Mouse (Mus musculus): ENCODE results near the gene Ddx56. TPM values are rescaled to one million over a fixed set of nuclear protein-coding genes. Genes with fewer than 3 reads are reported as not detected.

The Ddx56 gene
- total and polyA plus RNA-seq, 2 experiments from 2014 or later, result 65.6 to 79.4 TPM

DNA sequence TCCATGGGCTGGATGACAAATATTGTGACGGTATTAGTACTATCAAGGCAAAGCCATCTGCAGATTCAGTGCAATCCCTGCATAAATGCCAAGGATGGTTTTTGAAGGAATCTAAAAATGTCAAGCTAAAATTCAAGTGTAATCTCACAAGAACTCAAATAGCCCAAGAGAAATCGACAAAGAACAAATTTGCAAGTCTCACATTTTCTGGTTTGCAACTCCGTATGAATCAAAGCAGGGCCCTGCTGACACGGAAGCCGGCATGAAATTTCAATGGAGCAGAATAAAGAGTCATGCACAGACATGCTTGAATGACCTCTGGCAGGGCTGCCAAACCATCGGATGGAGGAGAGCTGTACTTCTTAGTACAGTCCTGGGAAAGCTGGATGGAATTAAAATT, 47.6 kb downstream of the Ddx56 start:
- H3K4me3 ChIP-seq (ENCODE audit: low read length), result no peak overlapping the region
- no peaks in the 10 kb centered on the region for H3K9me3 ChIP-seq (ENCODE audit: low read length)
- no peaks in the 10 kb centered on the region for H3K27me3 ChIP-seq (ENCODE audit: insufficient read depth, low read length)
- TF ChIP-seq CTCF (IDR thresholded peaks at IDR 0.05; ENCODE audit: low read depth), result no peak
- H3K27ac ChIP-seq, result no peak overlapping the region
- no peak for ATAC-seq
- no peak overlapping the region for H3K9ac ChIP-seq (replicated peaks; ENCODE audit: low read length)
- DNase-seq (ENCODE audit: low spot score), result peak; percentile 9
- no peaks in the 10 kb centered on the region for H3K4me1 ChIP-seq (ENCODE audit: insufficient read depth, low read length)
- H3K36me3 ChIP-seq (ENCODE audit: insufficient read depth, low read length), result no peaks in the 10 kb centered on the region
- H3K4me2 ChIP-seq (ENCODE audit: low read depth, low read length), result no peak overlapping the region
- 58% methylated on average over 6 of the region's 6 CpGs for WGBS

DNA sequence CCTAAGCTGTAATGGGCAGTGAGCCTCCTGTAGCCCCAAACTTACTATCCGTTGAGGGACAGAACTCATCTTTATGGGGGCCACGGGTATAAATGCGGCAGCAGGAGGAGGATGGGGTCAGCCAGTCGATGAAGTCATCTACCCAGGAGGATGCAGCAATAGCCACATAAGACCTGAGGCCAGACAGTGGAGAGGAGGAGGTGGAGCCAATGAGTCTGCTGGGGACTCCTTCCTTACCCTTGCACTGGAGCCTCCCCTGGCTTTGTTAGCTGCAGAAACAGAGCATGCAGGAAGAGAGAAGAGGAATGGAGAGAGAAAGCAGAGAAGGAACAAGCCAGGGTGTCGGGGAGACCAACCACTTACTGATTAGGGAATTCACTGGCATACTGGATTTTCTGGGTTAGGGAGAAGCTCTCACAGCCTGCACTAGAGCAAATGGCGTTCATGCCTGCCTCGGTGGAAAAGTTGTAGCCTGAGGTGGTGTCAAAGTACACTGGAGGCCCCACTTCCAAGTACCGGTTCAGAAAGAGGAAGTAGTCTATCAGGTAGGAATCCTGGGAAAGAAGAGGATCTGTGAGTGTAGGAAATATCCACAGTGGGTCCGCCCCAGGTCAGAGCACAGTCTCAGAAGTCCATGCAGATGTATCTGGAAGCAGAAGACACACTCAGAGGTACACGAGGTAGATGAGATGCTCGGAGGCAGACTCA, 49.2 kb downstream of the Ddx56 start:
- H3K27me3 ChIP-seq (ENCODE audit: insufficient read depth, low read length), result no peaks in the 10 kb centered on the region
- 84% methylated on average over 11 of the region's 11 CpGs for WGBS
- no peaks in the 10 kb centered on the region for H3K4me1 ChIP-seq (ENCODE audit: insufficient read depth, low read length)
- no peak overlapping the region for H3K9ac ChIP-seq (replicated peaks; ENCODE audit: low read length)
- H3K36me3 ChIP-seq (ENCODE audit: insufficient read depth, low read length), result no peaks in the 10 kb centered on the region
- no peaks in the 10 kb centered on the region for H3K9me3 ChIP-seq (ENCODE audit: low read length)
- no peak for TF ChIP-seq CTCF (IDR thresholded peaks at IDR 0.05; ENCODE audit: low read depth)
- ATAC-seq, result no peak
- no peak overlapping the region for H3K4me3 ChIP-seq (ENCODE audit: low read length)
- no peak overlapping the region for H3K27ac ChIP-seq
- no peak for DNase-seq (ENCODE audit: low spot score)
- no peak overlapping the region for H3K4me2 ChIP-seq (ENCODE audit: low read depth, low read length)

DNA sequence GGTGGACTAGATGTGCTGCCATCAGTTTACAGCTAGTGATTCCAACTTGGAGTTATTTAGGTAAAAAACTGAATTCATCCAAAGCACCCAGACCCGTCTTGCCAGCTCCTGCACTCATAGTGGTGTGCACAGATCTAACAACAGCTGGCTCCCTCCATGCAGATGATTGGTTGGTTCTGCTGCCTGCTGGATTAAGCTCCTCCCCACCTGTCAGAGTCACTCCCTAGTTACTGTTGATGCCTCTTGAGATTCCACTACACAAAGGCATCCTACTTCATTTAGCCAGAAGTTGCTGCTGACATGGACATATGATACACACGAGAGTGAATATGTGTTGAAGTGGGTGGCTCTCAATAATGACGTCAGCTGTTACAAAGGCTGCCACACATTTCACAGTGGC, 50.7 kb downstream of the Ddx56 start:
- Histone ChIP-seq H3K27me3 (ENCODE audit: insufficient read depth, low read length) (no peaks in the 10 kb centered on the region), H3K9ac (replicated peaks; ENCODE audit: low read length) (no peak overlapping the region), H3K4me2 (ENCODE audit: low read depth, low read length) (no peak overlapping the region), H3K4me1 (ENCODE audit: insufficient read depth, low read length) (no peaks in the 10 kb centered on the region), H3K36me3 (ENCODE audit: insufficient read depth, low read length) (no peaks in the 10 kb centered on the region), H3K27ac (no peak overlapping the region), H3K4me3 (ENCODE audit: low read length) (no peak overlapping the region), H3K9me3 (ENCODE audit: low read length) (no peaks in the 10 kb centered on the region)
- WGBS, result 53% methylated on average over 3 of the region's 3 CpGs
- TF ChIP-seq CTCF (IDR thresholded peaks at IDR 0.05; ENCODE audit: low read depth), result no peak
- DNase-seq (ENCODE audit: low spot score) (no peak), ATAC-seq (no peak)

Other genes with a start within 250 kb of the Ddx56 start
- gene Camk2b, start 201.4 kb downstream of the Ddx56 start, total RNA-seq (2014; rRNA removed), result 188 and 212 TPM in 2 replicates
- gene Camk2b, start 201.4 kb downstream of the Ddx56 start, polyA plus RNA-seq (2015; fragmentation: Nextera tagmentation; extraction: Ambion mirVana), result 160 and 165 TPM in 2 replicates
- 0.18 TPM in 1 of 2 replicates, not detected in the other for gene A730071L15Rik, start 67.7 kb downstream of the Ddx56 start, total RNA-seq (2014; rRNA removed)
- 0.54 and 0.58 TPM in 2 replicates for gene A730071L15Rik, start 67.7 kb downstream of the Ddx56 start, polyA plus RNA-seq (2015; fragmentation: Nextera tagmentation; extraction: Ambion mirVana)
- gene Nudcd3, start 67.4 kb downstream of the Ddx56 start, total RNA-seq (2014; rRNA removed), result 57.3 and 66.7 TPM in 2 replicates
- gene Nudcd3, start 67.4 kb downstream of the Ddx56 start, polyA plus RNA-seq (2015; fragmentation: Nextera tagmentation; extraction: Ambion mirVana), result 63.0 and 63.6 TPM in 2 replicates
- 0.05 and 0.07 TPM in 2 replicates for gene Npc1l1, start 37.6 kb downstream of the Ddx56 start, total RNA-seq (2014; rRNA removed)
- gene Npc1l1, start 37.6 kb downstream of the Ddx56 start, polyA plus RNA-seq (2015; fragmentation: Nextera tagmentation; extraction: Ambion mirVana), result 0.04 and 0.08 TPM in 2 replicates
- 82.0 and 95.4 TPM in 2 replicates for gene Tmed4, start 7.1 kb upstream of the Ddx56 start, total RNA-seq (2014; rRNA removed)
- gene Tmed4, start 7.1 kb upstream of the Ddx56 start, polyA plus RNA-seq (2015; fragmentation: Nextera tagmentation; extraction: Ambion mirVana), result 103 and 114 TPM in 2 replicates
- 139 TPM in 2 replicates for gene Ogdh, start 23.9 kb upstream of the Ddx56 start, total RNA-seq (2014; rRNA removed)
- 139 and 151 TPM in 2 replicates for gene Ogdh, start 23.9 kb upstream of the Ddx56 start, polyA plus RNA-seq (2015; fragmentation: Nextera tagmentation; extraction: Ambion mirVana)
- 136 and 149 TPM in 2 replicates for gene Zmiz2, start 121.3 kb upstream of the Ddx56 start, total RNA-seq (2014; rRNA removed)
- gene Zmiz2, start 121.3 kb upstream of the Ddx56 start, polyA plus RNA-seq (2015; fragmentation: Nextera tagmentation; extraction: Ambion mirVana), result 27.0 and 29.0 TPM in 2 replicates
- gene Ppia, start 147.7 kb upstream of the Ddx56 start, total RNA-seq (2014; rRNA removed), result 2,267 and 2,460 TPM in 2 replicates
- gene Ppia, start 147.7 kb upstream of the Ddx56 start, polyA plus RNA-seq (2015; fragmentation: Nextera tagmentation; extraction: Ambion mirVana), result 5,475 and 5,597 TPM in 2 replicates
- 75.5 and 95.0 TPM in 2 replicates for gene H2afv, start 176.7 kb upstream of the Ddx56 start, total RNA-seq (2014; rRNA removed)
- gene H2afv, start 176.7 kb upstream of the Ddx56 start, polyA plus RNA-seq (2015; fragmentation: Nextera tagmentation; extraction: Ambion mirVana), result 251 and 254 TPM in 2 replicates
- 35.9 and 36.9 TPM in 2 replicates for gene Purb, start 208.1 kb upstream of the Ddx56 start, total RNA-seq (2014; rRNA removed)
- 17.1 and 17.9 TPM in 2 replicates for gene Purb, start 208.1 kb upstream of the Ddx56 start, polyA plus RNA-seq (2015; fragmentation: Nextera tagmentation; extraction: Ambion mirVana)